Mouse (Mus musculus): ENCODE results near the gene Vcp. TPM values are rescaled to one million over a fixed set of nuclear protein-coding genes. Genes with fewer than 3 reads are reported as not detected.

Vcp gene
- 202 TPM for polyA plus RNA-seq (2015; fragmentation: Illumina TruSeq; extraction: RNeasy Lipid Tissue Mini Kit (QIAGEN cat#74804); ENCODE audit: low read depth, low replicate concordance)

DNA sequence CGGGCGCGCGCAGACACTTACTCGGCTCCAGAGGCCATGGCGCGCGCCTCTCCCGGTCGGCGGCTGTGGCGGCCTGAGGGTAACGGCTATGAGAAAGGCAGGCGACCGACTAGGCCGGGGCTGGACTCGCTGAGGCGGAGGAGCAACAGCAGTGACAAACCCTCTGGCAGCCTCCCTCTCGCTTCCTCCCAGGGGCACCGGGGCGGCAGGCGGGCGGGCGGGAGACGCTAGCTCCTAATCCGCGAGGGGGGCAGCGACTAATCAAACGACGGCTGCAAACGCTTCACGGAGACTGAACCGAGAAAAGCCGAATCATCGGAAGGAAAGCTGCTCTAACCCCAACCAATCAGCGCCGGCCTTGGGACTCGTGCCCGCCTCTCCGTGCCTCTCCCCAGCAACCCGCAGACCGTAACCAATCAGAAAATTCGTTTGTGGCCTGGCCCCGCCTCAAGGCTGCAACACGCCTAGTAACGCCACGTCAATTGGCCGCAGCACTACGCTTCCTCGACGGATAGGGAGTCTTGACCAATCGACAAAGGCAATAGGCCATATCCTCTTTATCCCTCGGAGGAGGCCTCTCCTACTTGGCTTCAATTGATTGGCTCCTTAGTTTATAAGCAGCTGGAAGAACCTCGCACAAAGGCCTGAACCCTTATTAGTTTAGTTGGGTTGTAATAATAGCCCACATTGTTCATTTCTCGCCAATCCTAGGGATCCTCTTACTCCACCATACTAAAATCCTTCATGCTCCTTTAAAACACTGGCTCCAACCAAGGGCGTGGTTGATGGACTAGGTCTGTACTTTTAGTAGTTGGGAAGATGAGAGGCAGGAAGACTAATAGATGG is at the start of gene Vcp:
Gene Vcp, minus strand, starts transcription at position 367 of the 846 bp plus-strand sequence.

GRCm38 (mm10) chr4:43045659-43046302 is 45.5 kb upstream of the Vcp start, which contains the start of gene Fam214b:
Gene Fam214b (minus strand): TSS chr4:43046220.

DNA sequence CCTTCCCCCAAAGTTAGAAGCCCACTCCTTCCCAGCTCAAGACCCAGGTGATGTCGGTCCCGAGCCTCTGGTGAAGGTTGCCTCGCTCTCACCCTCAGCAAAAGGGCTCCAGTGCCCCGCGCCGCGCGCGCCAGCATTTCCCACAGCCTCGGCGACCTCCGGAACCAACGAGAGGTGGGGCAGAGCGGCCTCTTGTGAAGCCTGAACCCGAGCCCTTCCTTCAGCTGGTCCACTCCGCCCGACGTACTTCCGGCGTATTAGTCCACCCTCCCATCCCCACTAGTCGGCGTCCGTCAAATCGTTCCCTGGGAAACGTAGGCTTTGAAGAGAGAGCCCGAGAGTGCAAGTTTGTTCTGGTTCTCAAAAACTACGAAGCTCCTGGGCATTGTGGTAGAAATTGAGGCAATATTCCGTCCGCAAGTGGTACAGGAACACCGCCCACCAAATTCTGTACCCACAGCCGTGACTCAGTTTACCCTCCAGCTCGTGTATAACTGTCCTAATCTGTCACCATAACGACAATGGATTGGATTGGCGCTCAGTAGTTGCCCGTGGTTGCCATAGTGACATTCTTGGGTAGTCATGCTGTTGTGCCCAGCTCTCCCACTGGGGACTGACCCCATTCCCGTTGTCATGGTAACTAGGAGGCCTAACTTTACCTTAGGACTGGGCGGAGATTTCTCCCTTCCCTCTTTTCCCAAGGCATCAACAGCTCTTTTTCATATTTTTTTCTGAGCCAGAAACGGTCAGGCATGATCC is 31.1 kb upstream of the Vcp start, which contains the start of gene Stoml2:
Gene Stoml2, minus strand, starts transcription at position 474 of the 759 bp plus-strand sequence.

GRCm38 (mm10) chr4:43025084-43025960 is 25.0 kb upstream of the Vcp start, which contains the start of gene Pigo:
Gene Pigo (minus strand): TSS chr4:43025819.

GRCm38 (mm10) chr4:43010161-43011038 is 10.1 kb upstream of the Vcp start, which contains the start of gene Fancg:
Gene Fancg (minus strand): TSS chr4:43010506.

GRCm38 (mm10) chr4:42969304-42969703 is 31.0 kb downstream of the Vcp start, which contains the start of gene 1700022I11Rik:
Gene 1700022I11Rik (plus strand): TSS chr4:42969604.

GRCm38 (mm10) chr4:42949676-42950051 is 50.6 kb downstream of the Vcp start, which contains the start of gene Dnajb5:
Gene Dnajb5 (plus strand): TSS chr4:42949814.

Other genes with a start within 250 kb of the Vcp start
- not detected for gene Ccl19, start 243.9 kb downstream of the Vcp start, polyA plus RNA-seq (2015; fragmentation: Illumina TruSeq; extraction: RNeasy Lipid Tissue Mini Kit (QIAGEN cat#74804); ENCODE audit: low read depth, low replicate concordance)
- not detected for gene Ccl21a, start 226.5 kb downstream of the Vcp start, polyA plus RNA-seq (2015; fragmentation: Illumina TruSeq; extraction: RNeasy Lipid Tissue Mini Kit (QIAGEN cat#74804); ENCODE audit: low read depth, low replicate concordance)
- 0.18 TPM for gene Fam205a1, start 146.6 kb downstream of the Vcp start, polyA plus RNA-seq (2015; fragmentation: Illumina TruSeq; extraction: RNeasy Lipid Tissue Mini Kit (QIAGEN cat#74804); ENCODE audit: low read depth, low replicate concordance)
- 0.76 TPM for gene Gm12394, start 143.7 kb downstream of the Vcp start, polyA plus RNA-seq (2015; fragmentation: Illumina TruSeq; extraction: RNeasy Lipid Tissue Mini Kit (QIAGEN cat#74804); ENCODE audit: low read depth, low replicate concordance)
- gene Fam205c, start 126.3 kb downstream of the Vcp start, polyA plus RNA-seq (2015; fragmentation: Illumina TruSeq; extraction: RNeasy Lipid Tissue Mini Kit (QIAGEN cat#74804); ENCODE audit: low read depth, low replicate concordance) = not detected
- 194 TPM for gene Phf24, start 83.8 kb downstream of the Vcp start, polyA plus RNA-seq (2015; fragmentation: Illumina TruSeq; extraction: RNeasy Lipid Tissue Mini Kit (QIAGEN cat#74804); ENCODE audit: low read depth, low replicate concordance)
- 155 TPM for gene Dnajb5, start 50.7 kb downstream of the Vcp start, polyA plus RNA-seq (2015; fragmentation: Illumina TruSeq; extraction: RNeasy Lipid Tissue Mini Kit (QIAGEN cat#74804); ENCODE audit: low read depth, low replicate concordance)
- not detected for gene 1700022I11Rik, start 30.9 kb downstream of the Vcp start, polyA plus RNA-seq (2015; fragmentation: Illumina TruSeq; extraction: RNeasy Lipid Tissue Mini Kit (QIAGEN cat#74804); ENCODE audit: low read depth, low replicate concordance)
- gene Fancg, start 10.0 kb upstream of the Vcp start, polyA plus RNA-seq (2015; fragmentation: Illumina TruSeq; extraction: RNeasy Lipid Tissue Mini Kit (QIAGEN cat#74804); ENCODE audit: low read depth, low replicate concordance) = 12.4 TPM
- 15.2 TPM for gene Pigo, start 25.3 kb upstream of the Vcp start, polyA plus RNA-seq (2015; fragmentation: Illumina TruSeq; extraction: RNeasy Lipid Tissue Mini Kit (QIAGEN cat#74804); ENCODE audit: low read depth, low replicate concordance)
- 139 TPM for gene Stoml2, start 31.2 kb upstream of the Vcp start, polyA plus RNA-seq (2015; fragmentation: Illumina TruSeq; extraction: RNeasy Lipid Tissue Mini Kit (QIAGEN cat#74804); ENCODE audit: low read depth, low replicate concordance)
- gene Fam214b, start 45.7 kb upstream of the Vcp start, polyA plus RNA-seq (2015; fragmentation: Illumina TruSeq; extraction: RNeasy Lipid Tissue Mini Kit (QIAGEN cat#74804); ENCODE audit: low read depth, low replicate concordance) = 25.3 TPM
- gene Unc13b, start 58.4 kb upstream of the Vcp start, polyA plus RNA-seq (2015; fragmentation: Illumina TruSeq; extraction: RNeasy Lipid Tissue Mini Kit (QIAGEN cat#74804); ENCODE audit: low read depth, low replicate concordance) = 29.6 TPM

Data from brain, adult 10 weeks (tissue).